Mouse (Mus musculus): Measurements from ENCODE around the gene Drd5.

GRCm38 (mm10) chr5:38309795-38310194 is 9.4 kb upstream of the Drd5 start:
- TF ChIP-seq CTCF (conservative IDR thresholded peaks at IDR 0.05; ENCODE audit: insufficient read depth, insufficient read length, low read depth, low read length): no peak
- no peak for TF ChIP-seq POLR2A (IDR thresholded peaks at IDR 0.05; ENCODE audit: low read depth, low read length)
